Mouse (Mus musculus): ENCODE data around the gene Qser1.

The Qser1 gene

GRCm38 (mm10) chr2:104817555-104818330 lies 1.2 kb upstream of the Qser1 start:
- DNase-seq, result peak in 1 of 2 experiments; percentile 14

- DNase-seq, result peak; percentile 90 to 94
These were observed 393 bp upstream of the Qser1 start for GRCm38 (mm10) chr2:104816866-104817439.

- peak; percentile 34 to 49 for DNase-seq
These were observed 794 bp downstream of the Qser1 start for GRCm38 (mm10) chr2:104815561-104816370.

GRCm38 (mm10) chr2:104814181-104814951 lies 2.2 kb downstream of the Qser1 start:
- DNase-seq, result no peak

- DNase-seq, result no peak
These were observed 11.1 kb downstream of the Qser1 start for GRCm38 (mm10) chr2:104805435-104805834.

- DNase-seq, result peak; percentile 6 to 19
These were observed 41.8 kb downstream of the Qser1 start for GRCm38 (mm10) chr2:104774763-104775162.

GRCm38 (mm10) chr2:104768697-104769096 lies 47.9 kb downstream of the Qser1 start:
- DNase-seq, result no peak

GRCm38 (mm10) chr2:104764018-104764417 lies 52.5 kb downstream of the Qser1 start:
- no peak for DNase-seq

- DNase-seq, result no peak
These were observed 53.3 kb downstream of the Qser1 start for GRCm38 (mm10) chr2:104763134-104763703.

- DNase-seq, result peak; percentile 10 to 12
These were observed 65.9 kb downstream of the Qser1 start for GRCm38 (mm10) chr2:104750611-104751010.

- DNase-seq, result no peak
These were observed 67.8 kb downstream of the Qser1 start for GRCm38 (mm10) chr2:104748652-104749183.

GRCm38 (mm10) chr2:104746251-104746650 lies 70.3 kb downstream of the Qser1 start:
- no peak for DNase-seq

- no peak for DNase-seq
These were observed 72.6 kb downstream of the Qser1 start for GRCm38 (mm10) chr2:104743971-104744370.

- DNase-seq, result peak in 1 of 2 experiments; percentile 9
These were observed 73.4 kb downstream of the Qser1 start for GRCm38 (mm10) chr2:104743160-104743559.

GRCm38 (mm10) chr2:104742741-104743064 lies 73.9 kb downstream of the Qser1 start, which contains the start of gene Depdc7:
TSS of gene Depdc7 (minus strand) at chr2:104742878.
- peak; percentile 84 to 86 for DNase-seq

- no peak for DNase-seq
These were observed 74.4 kb downstream of the Qser1 start for GRCm38 (mm10) chr2:104741896-104742740.

GRCm38 (mm10) chr2:104741015-104741758 lies 75.4 kb downstream of the Qser1 start:
- DNase-seq, result no peak

- DNase-seq, result no peak
These were observed 76.2 kb downstream of the Qser1 start for GRCm38 (mm10) chr2:104740248-104740949.

- no peak for DNase-seq
These were observed 76.9 kb downstream of the Qser1 start for GRCm38 (mm10) chr2:104739691-104740090.

GRCm38 (mm10) chr2:104736241-104736640 lies 80.3 kb downstream of the Qser1 start:
- DNase-seq, result no peak
